Mouse (Mus musculus) urinary bladder, postnatal 14 days (tissue): Measurements from ENCODE around the gene Kcnma1.

Experiments used
- DNase-seq: peaks from one replicate; pipeline ENCODE4 v3.0.0; 2021; ENCODE audit warnings: low spot score

Gene Kcnma1

DNA sequence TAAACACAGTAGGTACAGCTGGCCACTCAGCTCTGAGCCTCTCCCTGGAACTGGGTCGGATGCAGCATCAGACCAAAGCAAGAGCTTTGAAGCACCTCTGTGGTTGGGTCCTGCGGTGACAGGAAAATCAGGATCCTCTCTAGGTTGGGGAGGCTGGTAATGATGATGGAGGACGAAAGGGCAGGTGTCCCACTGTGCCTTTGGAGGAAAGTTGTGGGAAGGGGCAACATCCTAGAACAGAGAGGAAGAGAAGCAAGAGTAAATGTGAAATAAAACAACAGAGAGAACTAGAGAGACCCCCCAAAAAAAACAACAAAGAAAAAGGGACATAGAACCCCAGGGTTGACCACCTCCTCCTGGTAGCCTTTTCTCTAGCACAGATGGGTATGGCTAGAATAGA is at the start of gene Kcnma1:
Gene Kcnma1 (minus strand): TSS at position 101 of the 400 bp plus-strand sequence.
- DNase-seq: no peak

- peak; percentile 25 for DNase-seq
Observed at GRCm38 (mm10) chr14:24059747-24060146, 45.5 kb upstream of the Kcnma1 start.

- no peak for DNase-seq
Observed at GRCm38 (mm10) chr14:24059287-24059686, 45.0 kb upstream of the Kcnma1 start.

GRCm38 (mm10) chr14:24051821-24052220 is 37.5 kb upstream of the Kcnma1 start:
- no peak for DNase-seq

DNA sequence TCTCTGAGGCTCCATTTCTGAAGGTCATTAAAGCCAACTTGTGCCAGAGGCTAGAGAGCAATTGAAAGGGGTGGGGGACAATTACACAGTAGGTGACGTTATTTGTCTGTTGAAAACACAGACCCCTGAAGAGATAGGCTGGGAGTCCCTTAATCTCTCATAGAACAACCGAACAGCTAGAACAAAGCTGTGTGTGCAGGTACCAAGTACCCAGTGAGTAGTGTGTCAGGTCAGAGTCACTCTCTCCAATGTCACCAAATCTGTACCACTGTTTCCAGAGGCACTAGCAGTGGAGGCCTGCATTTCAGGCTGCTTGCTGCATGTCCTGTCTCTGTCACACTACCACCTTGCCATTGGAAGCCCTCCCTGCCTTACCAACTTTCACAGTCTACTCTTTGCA is 22.3 kb upstream of the Kcnma1 start:
- DNase-seq: no peak

GRCm38 (mm10) chr14:24036208-24036535 is 21.9 kb upstream of the Kcnma1 start:
- no peak for DNase-seq

- no peak for DNase-seq
Observed at GRCm38 (mm10) chr14:24035486-24036207, 21.4 kb upstream of the Kcnma1 start.

DNA sequence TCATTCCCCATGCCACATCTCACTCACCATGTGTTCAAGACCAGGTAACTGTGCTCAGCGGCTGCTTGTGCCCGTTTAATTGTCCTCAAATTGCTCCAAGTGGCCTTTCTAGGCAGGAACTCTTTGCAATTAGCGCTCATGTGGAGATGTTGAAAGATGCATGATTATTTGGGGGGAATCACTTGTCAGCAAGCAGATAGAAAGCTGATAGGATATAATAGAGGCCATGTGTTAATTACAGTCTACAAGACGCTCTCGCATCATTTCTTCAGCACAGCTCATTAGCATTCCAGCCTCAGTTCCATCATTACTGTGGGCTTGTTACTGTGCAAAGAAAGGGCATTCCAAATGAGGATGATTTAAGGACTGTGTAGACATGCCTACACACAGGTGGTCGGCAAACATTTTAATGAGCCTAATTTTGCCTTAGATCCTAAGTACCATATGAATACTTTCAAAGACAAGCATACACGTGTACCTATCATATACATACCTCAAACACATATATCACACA is 18.6 kb upstream of the Kcnma1 start:
- no peak for DNase-seq

DNA sequence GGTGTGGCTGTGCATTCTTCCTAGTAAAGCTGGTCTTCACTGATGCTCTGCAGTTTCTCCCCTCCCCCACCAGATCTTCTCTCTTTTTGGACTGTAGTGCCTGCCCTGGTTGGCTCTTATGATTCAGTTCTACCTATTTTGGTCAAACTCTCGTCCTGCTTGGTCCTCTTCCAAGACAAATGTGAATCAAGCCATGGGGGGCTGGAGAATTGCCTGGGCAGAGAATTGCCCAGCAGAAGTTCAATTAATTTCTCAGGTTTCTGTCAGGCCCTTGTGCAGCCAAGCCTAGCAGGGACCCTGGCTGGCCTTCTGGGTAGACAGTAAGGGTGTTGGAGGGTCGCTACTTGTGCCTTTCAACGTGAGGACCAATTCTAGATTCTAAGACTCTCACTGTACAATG is 17.9 kb upstream of the Kcnma1 start:
- no peak for DNase-seq

GRCm38 (mm10) chr14:24020718-24021117 is 6.4 kb upstream of the Kcnma1 start:
- DNase-seq: no peak

GRCm38 (mm10) chr14:24009978-24010377 is 4.3 kb downstream of the Kcnma1 start:
- no peak for DNase-seq

- peak; percentile 91 for DNase-seq
Observed at GRCm38 (mm10) chr14:24008252-24008651, 6.0 kb downstream of the Kcnma1 start.

GRCm38 (mm10) chr14:24006276-24006675 is 8.0 kb downstream of the Kcnma1 start:
- DNase-seq: peak; percentile 8

DNA sequence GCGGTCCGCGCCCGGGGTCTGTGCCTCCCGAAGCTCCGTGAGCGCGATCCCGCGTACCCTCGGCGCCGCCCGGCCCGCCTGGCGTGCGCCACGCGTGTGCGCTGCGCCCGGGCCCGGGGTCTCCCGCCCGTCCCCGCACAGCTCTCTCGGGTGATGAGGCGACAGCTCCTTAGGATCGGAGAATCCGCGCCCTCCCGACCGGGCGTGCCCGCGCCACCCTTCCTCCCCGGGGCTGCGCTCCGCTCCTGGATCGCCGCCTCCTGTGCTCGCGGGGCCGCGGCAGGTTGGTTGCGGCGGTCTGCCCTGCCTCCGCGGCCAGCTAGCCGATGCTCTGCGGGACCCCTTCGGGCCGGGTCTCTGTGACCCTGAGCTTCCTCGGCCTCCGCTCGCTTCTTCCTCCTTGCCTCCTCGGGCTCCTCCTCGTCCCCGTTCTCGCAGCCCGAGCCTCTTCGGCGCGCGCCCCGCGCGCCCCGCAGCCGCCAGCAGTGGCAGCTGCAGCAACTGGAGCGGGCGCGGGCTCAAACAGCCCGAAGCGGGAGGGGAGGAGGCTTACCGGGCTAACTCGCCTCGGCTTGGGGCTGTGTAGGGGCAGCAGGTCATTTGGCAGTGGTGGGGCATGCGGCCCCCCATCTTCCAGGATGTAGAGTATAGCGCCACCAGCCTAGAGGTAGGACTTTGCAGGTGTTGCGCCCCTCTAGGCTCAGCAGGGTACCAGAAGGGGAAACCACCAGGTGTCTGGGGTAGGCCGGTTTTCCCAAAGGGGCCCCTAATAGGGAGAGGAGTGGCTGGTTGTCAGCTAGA is 9.6 kb downstream of the Kcnma1 start:
- peak; percentile 24 for DNase-seq

DNA sequence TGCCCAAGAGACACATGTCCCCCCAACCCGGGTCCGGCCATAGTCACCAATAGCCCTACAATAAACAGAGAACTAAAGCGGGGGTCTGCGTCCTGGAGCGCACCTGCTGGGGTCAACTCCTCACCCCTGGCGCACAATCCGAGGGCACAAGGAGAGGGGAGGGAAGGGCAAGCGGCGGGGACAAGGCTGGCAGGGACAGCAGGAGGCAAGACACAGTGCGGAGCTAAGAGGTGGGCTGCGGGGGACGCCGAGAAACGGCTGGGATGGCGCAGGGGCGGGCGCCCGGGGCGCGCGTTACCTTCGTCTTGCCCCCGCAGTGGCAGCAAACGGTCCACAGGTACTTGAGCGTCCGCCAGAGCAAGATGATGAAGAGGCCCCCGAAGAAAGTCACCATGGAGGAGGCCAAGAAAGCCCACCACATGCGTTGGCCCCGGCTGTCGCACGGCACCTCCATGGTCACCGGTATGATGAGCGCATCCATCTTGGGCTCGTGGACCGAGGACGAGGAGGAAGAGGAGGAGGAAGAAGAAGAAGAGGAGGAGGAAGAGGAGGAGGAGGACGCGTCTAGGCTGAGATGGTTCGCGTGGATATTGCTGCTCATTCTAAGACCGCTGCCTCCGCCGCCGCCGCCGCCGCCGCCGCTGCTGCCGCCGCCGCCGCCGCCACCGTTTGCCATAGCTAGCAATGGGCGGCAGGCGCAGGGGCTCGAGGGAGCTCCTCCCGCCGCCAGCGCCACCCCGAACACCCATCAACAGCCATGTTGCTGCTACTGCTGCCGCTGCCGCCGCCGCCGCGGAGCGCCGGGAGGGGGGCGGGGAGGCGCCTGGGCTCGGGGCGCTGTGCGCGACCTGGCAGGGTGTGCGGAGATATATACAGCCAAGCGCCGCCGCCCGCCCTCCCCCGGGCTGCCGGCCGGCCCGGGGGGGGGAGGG is 10.6 kb downstream of the Kcnma1 start:
- DNase-seq: peak; percentile 36

DNA sequence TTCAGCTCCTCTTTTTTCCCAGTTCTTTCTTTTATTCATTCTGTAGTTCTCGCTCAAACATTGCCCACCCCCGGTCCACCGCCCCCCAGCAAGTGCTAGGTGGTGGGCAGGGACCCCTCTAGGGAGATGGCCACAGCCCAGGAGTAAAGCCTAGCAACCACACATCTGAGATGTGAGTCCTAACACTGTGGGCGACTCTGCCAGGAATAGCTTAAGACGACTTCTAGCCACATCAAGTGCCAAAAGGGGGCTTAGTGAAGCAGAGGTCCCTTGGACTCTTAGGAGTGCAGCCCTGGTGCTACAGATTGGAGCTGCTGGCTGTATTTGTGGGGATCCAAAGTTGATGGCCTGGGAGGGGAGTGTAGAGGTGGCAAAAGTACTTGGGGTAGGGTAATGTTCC is 11.6 kb downstream of the Kcnma1 start:
- no peak for DNase-seq

DNA sequence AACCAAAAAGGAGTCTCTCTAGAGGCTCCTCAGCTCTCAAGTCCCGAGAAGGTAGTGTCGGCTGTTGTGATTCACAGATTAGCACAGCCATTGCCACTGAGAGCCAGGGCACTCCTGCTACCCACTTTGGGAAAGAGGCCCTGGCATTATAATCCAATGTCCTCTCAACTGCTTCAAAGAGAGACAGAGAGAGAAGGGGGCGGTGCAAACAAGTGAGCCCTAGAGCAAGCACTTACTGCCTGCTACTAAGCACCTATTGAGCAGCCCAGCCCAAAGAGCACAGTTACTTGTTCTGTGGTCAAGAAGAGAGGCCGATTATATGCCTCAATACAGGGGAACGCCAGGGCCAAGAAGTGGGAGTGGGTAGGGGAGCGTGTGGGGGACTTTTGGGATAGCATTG is 16.4 kb downstream of the Kcnma1 start:
- no peak for DNase-seq

DNA sequence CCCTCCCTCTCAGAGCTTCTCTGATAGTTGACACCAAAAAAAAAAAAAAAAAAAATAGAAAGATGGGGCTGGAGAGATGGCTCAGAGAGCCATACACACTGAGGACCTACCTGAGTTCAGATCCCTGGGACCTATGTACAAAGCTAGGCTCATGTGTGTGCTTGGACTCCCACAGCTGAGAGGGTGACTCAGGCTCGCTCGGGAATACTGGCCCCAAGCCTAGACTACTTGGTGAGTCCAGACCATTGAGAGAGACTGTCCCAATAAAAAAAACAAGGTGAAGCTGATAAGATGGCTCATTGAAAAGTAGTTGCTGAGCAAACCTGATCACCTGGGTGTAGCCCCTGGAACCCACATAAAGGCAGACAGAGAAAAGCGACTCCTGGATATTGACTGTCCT is 18.5 kb downstream of the Kcnma1 start:
- no peak for DNase-seq

GRCm38 (mm10) chr14:23990871-23991270 is 23.4 kb downstream of the Kcnma1 start:
- no peak for DNase-seq

DNA sequence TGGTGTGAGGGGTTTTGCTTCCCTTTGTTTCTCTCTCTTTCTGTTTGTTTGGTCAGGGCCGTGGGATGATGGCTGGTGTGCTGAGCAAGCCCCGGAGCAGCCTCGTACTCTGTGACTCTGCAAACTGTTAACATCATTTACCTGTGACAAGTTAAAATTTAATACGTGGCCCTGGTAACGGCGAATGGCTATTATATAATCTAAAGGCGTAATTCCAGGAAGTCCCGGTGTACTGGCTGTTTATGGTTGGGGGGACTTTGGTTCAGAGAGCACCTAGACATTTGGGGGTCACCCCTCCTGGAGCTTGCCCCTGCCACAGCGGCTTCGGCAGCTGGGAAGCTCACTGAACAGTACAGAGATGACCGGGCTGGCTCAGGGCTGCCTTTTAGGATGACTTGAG is 24.6 kb downstream of the Kcnma1 start:
- no peak for DNase-seq

DNA sequence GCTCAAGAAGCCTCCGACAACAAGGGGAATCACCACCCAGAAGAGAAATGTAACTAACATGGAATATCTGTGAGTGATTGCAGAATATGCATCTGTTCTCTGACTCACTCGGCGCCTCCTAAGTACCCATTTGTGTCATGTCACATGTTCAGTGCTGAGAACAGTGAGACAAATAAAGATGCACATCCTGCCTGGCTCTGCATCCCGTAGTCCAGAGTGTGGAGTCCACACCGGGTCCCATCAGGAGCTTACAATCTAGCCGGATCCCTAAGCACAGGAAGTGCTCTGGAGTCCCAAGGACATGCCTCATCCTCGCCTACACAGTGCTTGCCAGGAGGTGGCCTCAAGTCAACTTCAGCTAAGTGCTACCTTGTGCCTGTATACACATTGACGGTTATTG is 32.1 kb downstream of the Kcnma1 start:
- no peak for DNase-seq

GRCm38 (mm10) chr14:23974685-23975084 is 39.6 kb downstream of the Kcnma1 start:
- DNase-seq: no peak
